Mouse (Mus musculus) frontal cortex, adult 2 months (tissue): ENCODE measurements around the gene Serinc5. TPM values are rescaled to one million over a fixed set of nuclear protein-coding genes. Genes with fewer than 3 reads are reported as not detected.
"Not testable (repeated sequence)": the region's sequence is repeated elsewhere in the genome, so short reads cannot be mapped to it uniquely, and the experiment has no call there.

Source experiments
- DNase-seq, 2 experiments: peaks; one replicate each; pipeline ENCODE4 v3.0.0; 2022; ENCODE audit warnings: low spot score in 1 of 2; ENCODE audit errors: extremely low spot score in 1 of 2
- polyA plus RNA-seq: library from polyadenylated mRNA; depleted of rRNA; stranded (reverse); fragments of >200 nt; gene quantifications from 2 replicates; pipeline ENCODE4 v1.2.3, GENCODE M21; 2012; rRNA removed

The Serinc5 gene
- polyA plus RNA-seq, result 65.6 and 75.2 TPM in 2 replicates

DNA sequence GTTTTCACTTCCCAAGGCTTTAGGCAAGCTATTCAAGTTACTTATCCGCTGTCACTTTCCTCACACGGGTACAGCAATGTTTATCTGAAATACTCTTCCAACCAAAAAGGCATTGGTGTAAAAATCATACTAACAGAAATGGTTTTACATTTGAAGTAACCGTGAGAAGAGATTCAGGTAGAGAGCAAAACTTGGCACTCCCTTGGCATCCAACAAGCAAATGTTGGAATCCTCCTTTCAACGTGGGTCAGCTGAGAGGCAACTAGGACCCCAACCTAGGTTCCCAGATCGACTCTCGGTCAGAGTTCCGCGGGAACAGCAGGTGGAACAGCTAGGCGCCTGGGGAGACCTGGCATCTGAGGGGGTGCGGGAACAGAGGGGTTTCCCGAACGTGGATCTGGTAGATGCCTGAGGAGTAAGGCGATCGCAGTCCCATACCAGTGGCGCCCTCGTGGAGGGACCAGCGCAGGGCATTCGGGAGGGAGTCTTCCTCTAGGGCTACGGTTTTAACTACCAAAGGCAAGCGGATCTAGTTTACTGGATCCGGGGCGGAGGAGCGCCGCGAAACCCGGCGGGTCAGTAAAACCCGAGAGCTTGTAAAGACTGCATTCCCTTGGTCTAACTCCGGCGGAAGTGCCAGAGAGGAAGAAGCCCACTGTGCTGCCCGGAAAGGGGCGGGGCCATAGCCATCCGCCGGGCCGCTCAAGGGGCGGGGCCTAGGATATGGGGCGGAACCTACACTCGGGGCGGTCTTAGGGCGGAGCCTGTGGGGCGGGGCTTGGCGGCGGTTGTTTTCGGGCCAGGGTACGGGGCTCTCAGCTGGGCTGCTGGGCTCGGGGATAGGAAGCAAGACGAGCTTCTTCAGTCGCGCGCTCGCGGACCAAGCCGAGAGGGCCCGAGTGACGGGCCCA, at the start of gene Serinc5:
TSS of gene Serinc5 (plus strand) at position 781 of the 911 bp plus-strand sequence.
- DNase-seq, result peak; percentile 90 to 96

DNA sequence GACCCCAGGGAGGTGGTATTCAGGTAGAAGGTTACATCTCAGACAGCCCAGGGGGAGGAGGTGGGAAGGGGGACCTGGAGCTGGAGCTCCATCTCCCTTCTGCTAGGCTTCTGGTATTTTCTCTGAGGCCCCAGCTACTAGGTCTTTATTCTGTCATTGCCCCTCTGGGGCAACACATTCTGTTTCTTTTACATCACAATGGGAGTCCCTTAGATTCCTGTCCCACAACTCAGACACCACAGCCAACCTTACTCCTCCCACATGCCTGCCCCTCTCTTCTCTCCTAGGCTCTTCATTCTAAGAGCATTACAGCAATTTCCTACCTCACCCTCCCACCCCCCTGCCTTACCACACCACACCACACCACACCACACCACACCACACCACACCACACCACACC, 34.8 kb upstream of the Serinc5 start, which contains the start of gene Spz1:
TSS of gene Spz1 (minus strand) at position 101 of the 400 bp plus-strand sequence.
- DNase-seq, result no peak

DNA sequence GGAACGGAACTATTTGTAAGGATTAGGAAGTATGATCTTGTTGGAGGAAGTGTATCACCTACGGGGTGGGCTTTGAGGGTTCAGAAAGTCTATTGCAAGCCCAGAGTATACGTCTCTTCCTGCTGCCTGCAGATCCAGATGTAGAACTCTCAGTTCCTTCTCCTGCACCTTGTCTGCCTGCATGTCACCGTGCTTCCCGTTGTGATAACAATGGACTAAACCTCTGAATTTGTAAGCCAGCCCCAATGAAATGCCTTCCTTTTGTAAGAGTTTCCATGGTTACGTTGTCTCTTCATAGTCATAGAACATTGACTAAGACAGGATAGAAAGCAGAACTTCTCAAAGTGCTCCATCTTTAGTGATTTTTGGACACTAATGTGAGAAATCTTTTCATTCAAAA, 34.2 kb upstream of the Serinc5 start:
- no peak for DNase-seq

DNA sequence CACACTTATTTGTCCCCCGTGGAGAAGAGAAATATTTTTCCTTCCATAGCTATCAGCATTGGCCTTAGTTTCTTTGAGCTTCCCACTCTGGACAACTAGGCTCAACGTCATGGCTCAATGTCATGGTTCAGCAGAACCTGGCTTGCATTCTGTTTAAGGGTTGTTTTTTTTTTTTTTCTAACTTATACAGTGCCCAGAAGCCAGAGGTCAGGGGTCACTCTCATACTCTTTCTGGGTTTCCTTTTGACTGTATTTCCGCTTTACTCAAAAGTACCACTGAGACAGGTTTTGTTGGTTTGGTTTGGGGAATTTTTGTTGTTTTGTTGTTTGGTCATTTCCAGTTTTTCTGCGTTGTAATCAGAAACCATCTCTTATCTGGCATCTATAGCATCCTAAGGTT, 32.7 kb upstream of the Serinc5 start:
- DNase-seq, result no peak

DNA sequence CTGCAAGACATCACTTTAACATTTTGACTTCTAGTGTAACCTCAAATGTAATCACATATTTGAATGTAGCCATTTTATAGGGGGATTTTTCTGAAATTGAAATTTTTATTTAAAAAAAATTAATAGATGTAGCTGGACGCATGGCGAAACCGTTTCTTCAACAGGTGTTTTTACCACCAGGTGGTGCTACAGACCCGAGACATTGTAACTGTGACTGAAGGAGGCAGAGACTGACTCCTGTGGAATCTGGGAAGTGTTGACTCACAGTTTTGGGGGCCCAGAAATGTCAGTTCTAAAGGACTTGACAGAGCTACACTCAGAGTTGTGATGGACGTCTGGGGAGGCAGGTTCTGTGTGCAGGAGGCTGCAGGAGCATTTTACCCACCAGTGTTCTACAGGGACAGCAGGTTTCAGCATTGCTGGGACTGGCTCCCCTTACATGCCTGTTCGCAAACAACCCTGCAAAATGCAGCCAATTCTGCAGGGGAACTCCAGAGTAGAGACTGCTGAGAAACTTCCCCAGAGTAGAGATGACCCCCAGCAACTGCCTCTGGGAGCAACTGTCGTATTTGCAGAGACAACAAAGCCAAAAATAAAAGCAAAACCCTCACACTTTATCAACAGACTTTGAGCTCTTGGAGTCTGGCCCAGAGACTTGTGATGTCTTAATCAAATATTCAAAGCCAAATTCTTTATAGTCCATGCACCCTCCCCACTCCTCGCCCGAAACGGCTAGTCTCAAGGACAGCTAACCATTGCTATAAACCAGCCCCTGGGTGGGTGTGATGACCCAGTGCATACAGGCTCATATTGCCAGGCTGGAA, 30.5 kb upstream of the Serinc5 start:
- peak in 1 of 2 experiments; percentile 85 for DNase-seq

DNA sequence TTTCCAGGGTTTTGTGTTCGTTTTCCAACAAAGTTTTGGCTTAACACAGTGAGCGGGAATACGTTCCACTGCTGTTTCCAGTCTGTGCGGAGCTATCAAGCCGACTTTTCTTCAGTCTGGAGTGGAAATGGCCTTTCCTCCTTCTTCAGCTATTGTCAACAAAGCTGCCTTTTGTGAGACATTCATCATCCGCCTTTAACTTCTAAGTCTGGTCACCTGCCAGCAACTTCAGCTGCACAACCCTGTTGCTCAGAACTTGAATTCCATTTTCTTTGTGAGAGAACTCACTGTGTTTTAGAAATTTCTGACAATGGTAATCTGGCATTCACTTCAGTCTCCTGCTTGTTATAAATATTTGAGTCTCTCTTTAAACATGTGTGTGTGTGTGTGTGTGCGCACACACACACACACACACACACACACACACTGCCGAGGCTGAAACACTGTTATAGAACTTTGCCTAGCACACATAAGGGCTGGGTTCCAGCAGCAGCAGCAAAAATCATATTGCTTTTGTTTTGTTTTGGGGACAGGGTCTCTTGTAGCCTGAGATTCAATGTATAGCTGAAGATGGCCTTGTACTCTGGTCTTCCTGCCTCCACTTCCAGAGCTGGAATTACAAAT, 26.7 kb upstream of the Serinc5 start:
- no peak for DNase-seq

DNA sequence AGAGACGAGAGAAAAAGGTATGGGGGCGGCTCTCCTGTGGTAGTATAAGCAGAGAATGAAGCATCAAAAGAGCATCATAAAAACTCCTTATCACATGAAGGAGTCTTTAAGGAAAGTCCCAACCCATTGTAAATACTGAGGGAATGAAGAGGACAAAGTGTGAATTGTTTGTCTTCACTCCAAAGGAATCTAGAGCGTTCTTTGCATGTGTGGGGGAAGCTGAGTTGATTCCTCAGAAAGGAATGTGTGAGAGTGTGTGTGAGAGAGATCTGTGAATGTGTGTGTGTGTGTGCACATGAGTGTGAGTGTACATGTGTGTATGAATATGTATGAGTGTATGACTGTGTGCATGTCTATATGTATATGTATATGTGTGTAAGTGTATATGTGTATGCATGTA, 22.2 kb upstream of the Serinc5 start:
- DNase-seq, result no peak

DNA sequence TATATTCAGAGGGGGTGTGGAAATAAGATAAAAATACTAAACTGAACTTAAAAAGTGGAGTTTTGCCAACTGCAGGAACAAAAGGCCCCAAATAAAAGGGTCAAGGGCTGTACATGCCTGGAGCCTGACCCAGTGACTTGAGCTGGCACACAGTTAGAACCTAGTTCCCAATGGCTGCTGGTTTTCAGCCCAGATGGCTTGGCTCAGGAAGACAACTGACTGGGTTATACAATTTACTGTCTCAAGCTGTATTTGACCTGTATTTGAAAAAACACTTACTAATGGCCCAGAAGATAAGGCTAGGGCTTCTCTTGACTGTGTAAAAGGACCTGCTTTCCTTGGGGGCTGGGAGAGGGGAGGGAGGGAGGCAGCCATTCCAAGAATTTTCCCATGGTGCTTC, 21.6 kb upstream of the Serinc5 start:
- DNase-seq, result no peak

DNA sequence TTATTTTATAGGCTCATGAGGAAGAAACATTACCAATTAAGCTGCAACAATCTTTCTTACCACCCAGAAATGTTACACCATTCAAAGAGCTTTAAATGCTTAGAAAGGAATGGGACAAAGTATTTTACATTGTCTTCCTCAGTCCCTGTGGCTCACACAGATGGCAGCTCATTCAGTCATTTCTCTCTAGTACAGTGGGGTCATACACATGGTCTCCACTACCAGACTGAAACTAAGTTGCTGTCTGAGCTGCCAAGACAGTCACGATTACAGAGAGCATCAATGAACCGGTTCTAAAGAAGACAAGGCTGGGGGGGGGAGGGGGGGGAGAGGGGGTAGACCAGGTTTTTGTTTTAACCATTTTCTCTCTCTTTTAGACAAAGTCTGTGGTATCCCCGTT, 19.7 kb upstream of the Serinc5 start:
- DNase-seq, result no peak

DNA sequence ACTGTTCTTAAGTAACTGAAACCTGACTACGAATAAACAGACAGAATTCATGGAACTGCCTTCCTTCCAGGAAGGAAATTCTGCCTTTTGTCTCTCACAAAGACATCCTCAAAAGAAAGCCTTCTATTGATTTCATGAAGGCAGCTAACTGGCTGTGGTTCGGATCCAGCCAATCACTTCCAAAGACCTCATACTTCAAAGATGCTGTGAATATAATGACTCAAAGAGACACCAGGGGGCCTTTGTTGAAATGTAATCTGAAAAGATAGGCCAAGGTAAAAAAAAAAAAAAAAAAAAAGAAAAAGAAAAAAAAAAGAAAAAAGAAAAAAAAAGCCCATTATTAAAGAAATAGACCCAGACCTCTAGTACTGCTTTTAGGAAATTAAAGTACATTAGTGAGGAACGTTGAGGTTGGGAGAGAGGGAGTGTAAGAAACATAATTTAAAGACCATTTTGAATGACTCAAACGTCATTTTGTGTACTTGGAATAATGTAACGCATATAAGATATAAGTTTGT, 18.6 kb upstream of the Serinc5 start:
- DNase-seq, result no peak

DNA sequence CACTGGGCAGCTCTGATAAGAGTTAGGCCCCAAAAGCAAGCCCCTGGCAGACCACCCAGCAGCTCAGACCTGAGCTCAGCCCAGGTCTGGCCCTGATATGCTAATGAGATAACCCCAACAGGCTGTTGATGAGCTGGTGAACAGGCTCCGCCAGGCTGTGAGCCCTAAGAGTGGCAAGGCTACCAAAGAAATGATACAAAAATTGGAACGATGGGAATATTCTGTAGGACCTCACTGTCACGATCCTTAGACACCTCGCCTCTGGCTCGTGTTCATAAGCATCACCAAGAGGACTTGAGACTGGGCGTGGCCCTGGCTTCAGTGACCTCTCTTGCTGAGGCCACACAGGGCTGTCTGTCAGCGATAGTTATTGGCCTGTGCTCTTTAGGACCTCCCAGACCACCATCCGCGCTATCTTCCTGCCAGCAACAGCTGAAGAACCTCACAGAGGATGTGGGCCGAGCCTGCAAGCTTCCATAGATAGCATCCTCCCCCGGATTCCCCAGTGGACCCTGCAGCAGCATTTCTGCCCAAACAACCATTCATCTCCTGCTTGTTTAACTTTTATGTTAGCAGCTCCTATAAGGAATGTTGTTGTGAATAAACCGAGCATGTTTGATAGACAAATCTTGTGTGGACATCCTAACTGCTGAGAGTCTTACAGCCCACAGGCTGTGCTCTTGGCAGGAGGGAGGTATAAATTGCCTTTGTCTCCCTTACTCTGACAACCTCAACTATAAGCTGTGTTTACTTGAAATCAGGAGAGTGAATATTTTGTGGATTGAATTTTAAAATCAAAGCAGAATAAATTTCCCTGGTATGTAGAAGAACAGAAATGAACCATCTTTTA, 17.9 kb upstream of the Serinc5 start:
- peak in 1 of 2 experiments; percentile 57 for DNase-seq

DNA sequence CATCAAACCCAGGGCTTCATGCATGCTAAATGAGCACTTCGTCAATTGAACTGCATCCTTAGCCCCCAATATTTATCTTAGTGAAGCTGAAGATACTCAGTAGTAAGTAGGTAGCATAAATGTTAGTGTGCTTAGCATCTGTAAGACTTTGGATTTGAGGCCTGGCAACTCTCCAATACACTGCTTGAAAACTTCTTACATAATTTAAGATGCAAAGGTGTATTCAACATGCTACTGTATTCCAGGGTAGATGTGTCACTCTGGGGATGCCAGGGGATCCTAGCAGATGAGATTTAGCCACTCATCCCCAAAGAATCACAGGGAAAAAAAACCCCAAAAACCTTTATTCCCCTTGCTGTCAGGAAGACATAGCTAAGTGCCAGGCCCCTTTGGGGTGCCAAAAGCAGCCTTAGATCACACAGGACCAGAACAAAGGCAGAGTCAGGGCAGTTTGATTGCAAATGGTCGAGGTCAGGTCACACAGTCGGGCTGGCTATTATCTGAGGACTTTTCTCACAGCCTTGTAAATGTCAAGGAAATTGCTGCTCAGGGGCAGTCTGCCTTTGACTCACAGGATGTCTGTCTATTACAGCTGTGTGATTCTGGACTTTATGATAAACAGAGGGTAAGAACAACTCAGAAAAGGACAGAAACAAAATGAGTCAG, 17.0 kb upstream of the Serinc5 start:
- no peak for DNase-seq

DNA sequence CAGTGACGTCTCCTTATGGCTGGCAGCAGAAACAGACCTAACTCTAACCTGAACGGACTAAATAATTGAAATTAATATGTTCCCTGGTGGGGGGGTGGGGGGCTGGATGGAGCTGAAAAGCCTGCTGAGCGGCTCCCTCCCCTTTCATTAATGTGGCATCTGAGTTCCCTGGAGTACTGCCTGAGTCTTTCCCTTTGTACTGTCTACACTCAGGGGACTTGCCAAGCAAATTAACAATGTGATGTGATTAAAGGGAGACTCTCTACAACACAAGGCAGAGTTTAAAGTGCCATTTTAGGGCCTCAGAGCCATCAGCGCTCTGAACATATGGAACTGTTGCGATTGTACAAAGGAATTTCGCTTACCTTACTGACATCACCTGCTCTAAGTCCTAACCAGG, 16.4 kb upstream of the Serinc5 start:
- no peak for DNase-seq

DNA sequence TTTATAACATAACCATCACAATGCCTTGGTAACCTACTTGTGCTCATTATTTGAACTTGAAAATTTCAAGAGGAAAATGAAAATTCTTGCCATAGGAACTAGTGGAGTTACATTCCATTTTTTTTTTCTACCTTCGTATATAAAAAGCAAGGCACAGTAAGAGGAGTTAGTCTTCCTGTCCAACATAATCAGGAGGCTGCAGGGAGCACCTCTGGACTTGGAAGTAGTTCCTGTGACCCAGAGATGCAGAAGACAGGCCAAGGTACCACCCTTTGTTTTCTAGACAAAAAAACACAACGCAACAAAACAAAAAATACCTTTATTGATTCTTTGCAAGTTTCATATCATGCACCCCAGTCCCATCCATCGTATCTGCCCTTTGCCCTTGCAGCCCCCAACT, 16.0 kb upstream of the Serinc5 start:
- no peak for DNase-seq

DNA sequence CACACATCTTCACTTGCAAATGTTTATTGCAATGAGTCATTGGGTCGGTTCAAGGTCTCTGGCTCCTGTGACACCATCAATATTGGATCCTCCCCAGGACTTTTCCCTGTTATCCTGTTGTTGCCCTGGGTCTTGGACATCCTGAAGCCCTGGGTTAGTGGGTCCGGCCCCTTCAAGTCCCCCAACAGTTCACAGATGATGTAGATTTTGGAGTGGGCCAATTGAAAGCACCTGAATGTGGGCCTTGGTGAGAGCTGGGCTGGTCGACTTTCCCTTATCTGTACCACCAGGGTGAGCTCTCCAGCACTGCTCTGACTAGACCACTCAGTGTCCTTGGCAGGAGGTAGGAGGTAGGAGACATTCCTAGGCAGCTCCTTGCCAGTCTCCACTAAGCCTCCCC, 15.5 kb upstream of the Serinc5 start:
- DNase-seq, result no peak

DNA sequence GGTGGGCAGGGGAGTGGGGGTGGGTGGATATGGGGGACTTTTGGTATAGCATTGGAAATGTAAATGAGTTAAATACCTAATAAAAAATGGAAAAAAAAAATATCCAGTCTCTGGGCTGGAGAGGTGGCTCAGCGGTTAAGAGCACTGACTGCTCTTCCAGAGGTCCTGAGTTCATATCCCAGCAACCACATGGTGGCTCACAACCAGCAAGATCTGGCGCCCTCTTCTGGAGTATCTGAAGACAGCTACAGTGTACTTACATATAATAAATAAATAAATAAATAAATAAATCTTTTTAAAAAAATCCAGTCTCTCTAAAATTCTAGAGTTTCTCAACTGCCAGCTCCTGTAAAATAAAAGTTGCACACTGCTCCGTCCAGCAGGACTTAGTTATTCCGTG, 5.6 kb upstream of the Serinc5 start:
- not testable (repeated sequence) for DNase-seq

DNA sequence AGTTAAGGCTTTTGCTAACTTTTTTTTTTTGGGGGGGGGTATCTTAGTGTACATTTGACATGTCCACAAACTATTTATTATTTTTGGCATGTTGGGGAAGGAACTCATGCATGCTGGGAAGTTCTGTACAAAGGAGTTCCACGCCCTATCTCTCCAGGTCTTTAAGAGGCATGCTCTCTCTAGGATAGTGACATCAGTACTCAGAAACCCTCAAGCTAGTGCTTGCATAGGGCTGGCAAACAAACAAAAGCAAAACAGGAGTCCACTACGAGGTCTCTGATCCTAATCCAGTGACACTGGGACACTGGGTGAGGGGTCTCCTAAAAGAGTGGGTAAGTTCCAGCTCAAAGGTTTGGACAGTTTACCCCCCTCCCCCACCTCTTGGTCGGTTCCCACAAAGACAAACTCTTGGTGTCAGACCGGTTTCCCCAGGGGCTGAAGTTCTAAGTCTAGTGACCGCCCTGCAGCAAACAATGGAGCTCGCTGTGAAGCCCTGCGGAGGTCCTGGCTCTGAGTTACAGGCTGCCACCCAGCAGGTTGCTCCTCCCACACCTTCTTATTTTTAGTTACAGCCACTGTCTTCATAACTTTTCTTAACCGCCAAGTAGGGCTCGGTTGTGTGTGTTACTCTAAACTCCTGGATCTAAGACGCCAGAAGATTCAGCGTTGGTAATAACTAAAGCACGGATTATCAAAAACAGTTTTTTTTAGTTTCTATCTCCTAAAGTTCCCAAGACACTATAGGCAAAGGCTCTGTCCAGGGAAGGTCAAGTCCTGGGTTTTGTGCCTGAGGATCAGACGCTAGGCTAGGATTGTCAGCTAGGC, 1.2 kb upstream of the Serinc5 start:
- peak; percentile 0 to 32 for DNase-seq

DNA sequence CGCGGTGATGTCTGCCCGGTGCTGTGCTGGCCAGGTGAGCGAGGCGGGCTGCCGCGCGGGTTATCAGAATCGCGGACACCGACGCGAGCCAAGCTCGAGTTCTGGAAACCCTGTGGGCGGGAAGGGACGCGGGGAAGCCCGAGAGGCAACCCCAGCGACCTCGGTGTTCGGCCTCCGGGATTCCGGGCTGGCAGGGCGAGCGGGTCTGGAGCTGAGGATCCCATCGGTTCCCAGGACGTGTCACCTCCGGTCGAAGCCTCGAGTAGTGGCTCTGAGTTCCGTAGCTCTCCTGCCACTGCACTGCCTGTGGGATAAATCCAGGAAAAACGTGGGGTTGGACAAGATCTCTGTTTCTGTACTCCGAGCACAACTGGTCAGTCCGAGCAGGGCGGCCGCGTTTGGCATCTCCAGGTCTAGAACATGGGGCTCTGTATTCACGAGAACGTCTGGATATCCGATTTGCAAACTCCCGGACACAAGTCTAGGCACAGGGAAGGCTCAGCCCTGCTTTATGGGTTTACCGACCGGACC, 428 bp downstream of the Serinc5 start:
- peak in 1 of 2 experiments; percentile 27 for DNase-seq
